Mouse (Mus musculus): ENCODE data around the gene Hsd17b12. TPM values are rescaled to one million over a fixed set of nuclear protein-coding genes. Genes with fewer than 3 reads are reported as not detected.

Gene Hsd17b12
- polyA plus RNA-seq (2014; fragmentation: Nextera tagmentation; extraction: Ambion mirVana), result 135 and 138 TPM in 2 replicates

GRCm38 (mm10) chr2:94157592-94158519 lies at the start of gene Hsd17b12:
Hsd17b12 (minus strand) TSS chr2:94157964.
- Histone ChIP-seq H3K27me3 (ENCODE audit: control insufficient read depth, insufficient read depth, low read length) (no peaks in the 10 kb centered on the region), H3K27ac (ENCODE audit: low read depth, low read length) (peak within 1 kb of the TSS; percentile 87), H3K4me2 (ENCODE audit: low read depth, low read length) (peak within 1 kb of the TSS; percentile 82), H3K4me3 (ENCODE audit: low read depth, low read length) (peak within 1 kb of the TSS; percentile 71), H3K9me3 (ENCODE audit: control insufficient read depth, low read length) (no peaks in the 10 kb centered on the region), H3K36me3 (ENCODE audit: control insufficient read depth, insufficient read depth, low read length) (no peaks in the 10 kb centered on the region), H3K4me1 (ENCODE audit: control insufficient read depth, insufficient read depth, low read length) (peaks cover 23% of the 10 kb centered on the region), H3K9ac (replicated peaks; ENCODE audit: low read depth, low read length) (peak within 1 kb of the TSS; percentile 80)
- peak; percentile 100 for ATAC-seq (ENCODE audit: low read depth)
- under 1% methylated on average over 68 of the region's 69 CpGs for WGBS

DNA sequence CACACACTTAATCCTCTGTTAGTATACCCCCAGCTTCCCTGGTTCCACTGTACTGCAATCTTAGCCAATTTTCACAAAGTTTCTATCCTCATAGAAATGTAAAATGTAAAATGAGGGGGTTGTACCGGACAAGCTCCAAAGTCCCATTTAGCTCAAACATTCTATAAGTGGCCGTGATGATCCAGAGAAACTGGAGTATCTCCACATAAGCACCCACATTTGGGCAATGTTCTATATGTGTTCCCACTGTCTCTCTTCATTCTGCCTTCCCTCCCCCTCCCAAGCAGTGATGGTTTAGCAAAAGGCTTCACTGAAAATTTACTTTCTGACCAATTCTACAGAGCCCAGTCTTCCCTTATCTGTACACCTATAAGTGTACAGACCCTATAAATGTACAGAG lies 27.1 kb upstream of the Hsd17b12 start:
- Histone ChIP-seq H3K27me3 (ENCODE audit: control insufficient read depth, insufficient read depth, low read length) (no peaks in the 10 kb centered on the region), H3K36me3 (ENCODE audit: control insufficient read depth, insufficient read depth, low read length) (no peaks in the 10 kb centered on the region), H3K4me1 (ENCODE audit: control insufficient read depth, insufficient read depth, low read length) (no peaks in the 10 kb centered on the region), H3K4me2 (ENCODE audit: low read depth, low read length) (no peak overlapping the region), H3K9ac (replicated peaks; ENCODE audit: low read depth, low read length) (no peak overlapping the region), H3K4me3 (ENCODE audit: low read depth, low read length) (no peak overlapping the region), H3K27ac (ENCODE audit: low read depth, low read length) (no peak overlapping the region), H3K9me3 (ENCODE audit: control insufficient read depth, low read length) (no peaks in the 10 kb centered on the region)
- ATAC-seq (ENCODE audit: low read depth), result no peak
- WGBS, result 91% methylated on average over 2 of the region's 2 CpGs

DNA sequence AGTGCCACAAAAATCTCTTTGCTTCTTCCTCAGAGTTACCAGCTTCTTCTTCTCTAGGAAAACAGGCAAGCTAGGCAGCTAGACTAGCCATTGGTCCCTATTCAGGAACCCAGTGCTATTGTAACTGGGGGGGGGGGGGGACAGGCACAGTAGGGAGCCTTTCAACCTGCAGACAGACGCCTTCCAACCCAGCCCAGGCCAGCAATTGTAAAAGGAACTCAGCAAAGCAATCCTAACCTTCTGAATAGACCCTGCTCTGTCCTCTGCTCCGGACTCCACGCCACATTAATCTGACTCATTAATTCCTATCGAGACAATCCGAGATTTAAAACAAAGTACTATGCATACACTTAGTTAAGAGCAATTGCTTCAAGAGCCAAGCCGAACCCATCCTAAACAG lies 26.4 kb upstream of the Hsd17b12 start:
- Histone ChIP-seq H3K4me2 (ENCODE audit: low read depth, low read length) (no peak overlapping the region), H3K4me3 (ENCODE audit: low read depth, low read length) (no peak overlapping the region), H3K27me3 (ENCODE audit: control insufficient read depth, insufficient read depth, low read length) (no peaks in the 10 kb centered on the region), H3K9me3 (ENCODE audit: control insufficient read depth, low read length) (no peaks in the 10 kb centered on the region), H3K36me3 (ENCODE audit: control insufficient read depth, insufficient read depth, low read length) (no peaks in the 10 kb centered on the region), H3K9ac (replicated peaks; ENCODE audit: low read depth, low read length) (no peak overlapping the region), H3K27ac (ENCODE audit: low read depth, low read length) (no peak overlapping the region), H3K4me1 (ENCODE audit: control insufficient read depth, insufficient read depth, low read length) (no peaks in the 10 kb centered on the region)
- WGBS, result 5% methylated on average over 6 of the region's 6 CpGs
- no peak for ATAC-seq (ENCODE audit: low read depth)

DNA sequence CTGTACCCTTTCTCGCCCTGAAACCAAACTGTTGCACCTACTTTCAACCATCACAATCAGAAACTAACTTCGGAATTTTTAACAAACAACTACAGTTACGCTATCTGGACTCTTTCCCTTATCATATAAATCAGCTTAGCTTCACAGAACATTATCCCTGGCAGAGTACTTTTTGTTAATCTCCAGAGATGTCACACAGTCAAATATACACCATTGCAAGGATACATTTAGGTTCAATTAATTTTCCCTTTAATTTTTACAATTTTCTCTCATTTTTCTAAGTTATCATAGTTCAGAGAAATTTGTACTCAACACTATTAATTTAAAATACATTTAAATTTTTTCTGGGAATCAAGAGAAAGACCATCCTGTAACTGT lies 21.3 kb upstream of the Hsd17b12 start:
- WGBS, result under 1% methylated on average over 3 of the region's 3 CpGs
- Histone ChIP-seq H3K4me1 (ENCODE audit: control insufficient read depth, insufficient read depth, low read length) (peaks cover 8% of the 10 kb centered on the region), H3K4me2 (ENCODE audit: low read depth, low read length) (peak overlapping the region; percentile 97), H3K36me3 (ENCODE audit: control insufficient read depth, insufficient read depth, low read length) (no peaks in the 10 kb centered on the region), H3K27me3 (ENCODE audit: control insufficient read depth, insufficient read depth, low read length) (no peaks in the 10 kb centered on the region), H3K9me3 (ENCODE audit: control insufficient read depth, low read length) (no peaks in the 10 kb centered on the region), H3K9ac (replicated peaks; ENCODE audit: low read depth, low read length) (no peak overlapping the region; the same call in 1 of the 2 replicates), H3K27ac (ENCODE audit: low read depth, low read length) (no peak overlapping the region), H3K4me3 (ENCODE audit: low read depth, low read length) (peak overlapping the region; percentile 72)
- peak; percentile 45; the same call in 1 of the 2 replicates for ATAC-seq (ENCODE audit: low read depth)

- no peaks in the 10 kb centered on the region for H3K9me3 ChIP-seq (ENCODE audit: control insufficient read depth, low read length)
- H3K4me1 ChIP-seq (ENCODE audit: control insufficient read depth, insufficient read depth, low read length), result peaks cover 8% of the 10 kb centered on the region
- H3K27ac ChIP-seq (ENCODE audit: low read depth, low read length), result no peak overlapping the region
- peak overlapping the region; percentile 72 for H3K4me3 ChIP-seq (ENCODE audit: low read depth, low read length)
- peak; percentile 99 for ATAC-seq (ENCODE audit: low read depth)
- H3K27me3 ChIP-seq (ENCODE audit: control insufficient read depth, insufficient read depth, low read length), result no peaks in the 10 kb centered on the region
- H3K9ac ChIP-seq (replicated peaks; ENCODE audit: low read depth, low read length), result peak overlapping the region; percentile 78
- H3K4me2 ChIP-seq (ENCODE audit: low read depth, low read length), result peak overlapping the region; percentile 97
- no peaks in the 10 kb centered on the region for H3K36me3 ChIP-seq (ENCODE audit: control insufficient read depth, insufficient read depth, low read length)
- 1% methylated on average over 22 of the region's 22 CpGs for WGBS
Observed at GRCm38 (mm10) chr2:94178321-94179029, 20.7 kb upstream of the Hsd17b12 start.

- Histone ChIP-seq H3K4me1 (ENCODE audit: control insufficient read depth, insufficient read depth, low read length) (peaks cover 8% of the 10 kb centered on the region), H3K9me3 (ENCODE audit: control insufficient read depth, low read length) (no peaks in the 10 kb centered on the region), H3K27me3 (ENCODE audit: control insufficient read depth, insufficient read depth, low read length) (no peaks in the 10 kb centered on the region), H3K27ac (ENCODE audit: low read depth, low read length) (no peak overlapping the region), H3K9ac (replicated peaks; ENCODE audit: low read depth, low read length) (no peak overlapping the region), H3K36me3 (ENCODE audit: control insufficient read depth, insufficient read depth, low read length) (no peaks in the 10 kb centered on the region), H3K4me2 (ENCODE audit: low read depth, low read length) (no peak overlapping the region), H3K4me3 (ENCODE audit: low read depth, low read length) (peak overlapping the region; percentile 72; the same call in 1 of the 2 replicates)
- WGBS, result 89% methylated on average over 6 of the region's 6 CpGs
- no peak for ATAC-seq (ENCODE audit: low read depth)
Observed at GRCm38 (mm10) chr2:94177294-94177693, 19.5 kb upstream of the Hsd17b12 start.

- H3K27ac ChIP-seq (ENCODE audit: low read depth, low read length), result no peak overlapping the region
- no peak overlapping the region for H3K9ac ChIP-seq (replicated peaks; ENCODE audit: low read depth, low read length)
- no peak for ATAC-seq (ENCODE audit: low read depth)
- no peak overlapping the region for H3K4me2 ChIP-seq (ENCODE audit: low read depth, low read length)
- peaks cover 8% of the 10 kb centered on the region for H3K4me1 ChIP-seq (ENCODE audit: control insufficient read depth, insufficient read depth, low read length)
- 90% methylated on average over 3 of the region's 3 CpGs for WGBS
- no peaks in the 10 kb centered on the region for H3K36me3 ChIP-seq (ENCODE audit: control insufficient read depth, insufficient read depth, low read length)
- no peaks in the 10 kb centered on the region for H3K9me3 ChIP-seq (ENCODE audit: control insufficient read depth, low read length)
- H3K4me3 ChIP-seq (ENCODE audit: low read depth, low read length), result no peak overlapping the region
- H3K27me3 ChIP-seq (ENCODE audit: control insufficient read depth, insufficient read depth, low read length), result no peaks in the 10 kb centered on the region
Observed at GRCm38 (mm10) chr2:94176381-94176780, 18.6 kb upstream of the Hsd17b12 start.

GRCm38 (mm10) chr2:94173549-94173948 lies 15.8 kb upstream of the Hsd17b12 start:
- Histone ChIP-seq H3K27ac (ENCODE audit: low read depth, low read length) (no peak overlapping the region), H3K36me3 (ENCODE audit: control insufficient read depth, insufficient read depth, low read length) (no peaks in the 10 kb centered on the region), H3K27me3 (ENCODE audit: control insufficient read depth, insufficient read depth, low read length) (no peaks in the 10 kb centered on the region), H3K9ac (replicated peaks; ENCODE audit: low read depth, low read length) (no peak overlapping the region), H3K9me3 (ENCODE audit: control insufficient read depth, low read length) (no peaks in the 10 kb centered on the region), H3K4me1 (ENCODE audit: control insufficient read depth, insufficient read depth, low read length) (peaks cover 8% of the 10 kb centered on the region), H3K4me2 (ENCODE audit: low read depth, low read length) (no peak overlapping the region), H3K4me3 (ENCODE audit: low read depth, low read length) (no peak overlapping the region)
- WGBS, result 94% methylated on average over 13 of the region's 13 CpGs
- no peak for ATAC-seq (ENCODE audit: low read depth)

GRCm38 (mm10) chr2:94163207-94163606 lies 5.4 kb upstream of the Hsd17b12 start:
- 65% methylated on average over 2 of the region's 2 CpGs for WGBS
- ATAC-seq (ENCODE audit: low read depth), result no peak

More at GRCm38 (mm10) chr2:94163207-94163606, 5.4 kb upstream of the Hsd17b12 start:
- Histone ChIP-seq H3K4me1 (ENCODE audit: control insufficient read depth, insufficient read depth, low read length) (0 out of 2 replicates have a peak, but pooled peaks cover 3% of the 10 kb centered on the region), H3K9ac (replicated peaks; ENCODE audit: low read depth, low read length) (no peak overlapping the region), H3K27ac (ENCODE audit: low read depth, low read length) (no peak overlapping the region), H3K36me3 (ENCODE audit: control insufficient read depth, insufficient read depth, low read length) (no peaks in the 10 kb centered on the region), H3K4me3 (ENCODE audit: low read depth, low read length) (no peak overlapping the region), H3K4me2 (ENCODE audit: low read depth, low read length) (no peak overlapping the region), H3K27me3 (ENCODE audit: control insufficient read depth, insufficient read depth, low read length) (no peaks in the 10 kb centered on the region), H3K9me3 (ENCODE audit: control insufficient read depth, low read length) (no peaks in the 10 kb centered on the region)
